Mouse (Mus musculus) urinary bladder, postnatal 25 days (tissue): ENCODE measurements around the gene Wee2.

ENCODE experiments used
- DNase-seq: peaks from one replicate; pipeline ENCODE4 v3.0.0; 2022; ENCODE audit warnings: low spot score

Wee2 gene

DNA sequence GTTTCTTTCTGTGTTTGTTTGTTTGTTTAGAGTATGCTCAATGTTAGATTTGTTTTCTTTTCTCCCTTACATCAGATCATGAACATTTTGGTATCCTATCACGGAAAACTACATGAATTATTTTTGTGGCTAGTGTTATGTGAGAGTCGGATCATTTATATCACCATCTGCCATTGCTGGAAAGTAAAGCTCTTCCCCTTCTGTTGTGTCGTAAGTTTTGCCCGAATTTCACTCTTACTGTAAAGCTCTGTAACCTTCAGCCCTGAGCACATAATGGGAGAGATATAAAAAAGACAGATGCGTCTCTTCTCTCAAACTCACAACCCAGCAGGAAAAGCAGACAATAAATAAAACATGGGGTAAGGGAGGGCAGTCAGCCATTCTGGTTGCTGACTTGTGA lies at the start of gene Wee2:
Wee2 (plus strand) TSS at position 153 of the 400 bp plus-strand sequence.
- DNase-seq, result no peak

DNA sequence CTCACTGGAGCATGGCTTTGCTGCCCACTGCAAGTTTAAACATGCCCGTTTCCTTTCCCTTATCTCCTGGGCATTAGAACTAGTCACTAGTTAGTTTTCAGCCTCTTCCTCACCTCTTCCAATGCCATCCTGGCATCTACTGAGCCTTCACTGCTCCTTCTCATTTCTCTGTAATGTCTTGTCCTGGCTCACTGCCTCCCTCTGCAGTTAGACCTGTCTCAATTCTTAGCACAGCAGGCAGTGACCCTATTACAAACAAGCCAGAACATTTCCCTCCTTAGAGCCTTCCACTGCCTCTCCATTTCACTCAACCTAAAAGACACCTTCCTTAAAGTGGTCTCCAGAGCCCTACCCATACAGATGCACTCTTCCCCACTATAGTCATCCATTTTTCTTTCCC lies 47.9 kb upstream of the Wee2 start:
- no peak for DNase-seq

DNA sequence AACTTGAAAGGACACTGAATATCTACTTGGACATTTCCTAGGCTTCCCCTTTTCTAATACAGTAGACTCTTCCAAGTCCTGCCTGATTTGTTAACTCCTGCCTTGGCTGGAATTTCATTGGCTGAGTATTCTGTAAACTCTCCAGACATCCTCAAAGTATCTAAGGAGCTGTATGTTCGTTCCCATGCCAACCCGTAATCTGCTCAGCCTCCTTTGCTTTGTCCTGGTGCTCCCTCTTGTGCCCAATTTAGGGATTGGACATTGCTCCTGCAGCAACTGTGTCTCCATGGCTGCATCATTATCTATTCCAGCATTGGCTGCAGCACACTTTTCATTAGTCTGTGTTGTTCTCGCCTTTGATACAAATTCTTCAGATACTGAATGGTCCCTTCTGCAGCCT lies 45.7 kb upstream of the Wee2 start:
- DNase-seq, result peak; percentile 19

DNA sequence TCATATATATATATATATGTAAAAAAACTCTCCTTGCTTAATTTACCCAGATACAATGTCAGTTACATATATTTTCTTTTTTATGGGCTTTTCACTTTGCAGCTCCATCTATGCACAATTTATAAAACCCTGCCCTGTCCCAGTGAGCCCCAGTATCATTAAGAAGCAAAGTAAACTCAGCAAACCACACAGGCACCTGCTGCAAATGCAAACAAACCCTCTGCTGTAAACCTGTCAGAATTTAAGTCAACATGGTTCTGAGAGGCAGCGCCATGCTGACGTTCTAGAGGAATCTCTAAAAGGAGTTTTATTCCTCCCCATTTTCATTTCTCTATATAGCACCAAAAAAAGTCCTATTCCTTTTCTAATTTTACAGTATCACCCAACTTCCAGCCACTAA lies 36.9 kb upstream of the Wee2 start:
- DNase-seq, result no peak

DNA sequence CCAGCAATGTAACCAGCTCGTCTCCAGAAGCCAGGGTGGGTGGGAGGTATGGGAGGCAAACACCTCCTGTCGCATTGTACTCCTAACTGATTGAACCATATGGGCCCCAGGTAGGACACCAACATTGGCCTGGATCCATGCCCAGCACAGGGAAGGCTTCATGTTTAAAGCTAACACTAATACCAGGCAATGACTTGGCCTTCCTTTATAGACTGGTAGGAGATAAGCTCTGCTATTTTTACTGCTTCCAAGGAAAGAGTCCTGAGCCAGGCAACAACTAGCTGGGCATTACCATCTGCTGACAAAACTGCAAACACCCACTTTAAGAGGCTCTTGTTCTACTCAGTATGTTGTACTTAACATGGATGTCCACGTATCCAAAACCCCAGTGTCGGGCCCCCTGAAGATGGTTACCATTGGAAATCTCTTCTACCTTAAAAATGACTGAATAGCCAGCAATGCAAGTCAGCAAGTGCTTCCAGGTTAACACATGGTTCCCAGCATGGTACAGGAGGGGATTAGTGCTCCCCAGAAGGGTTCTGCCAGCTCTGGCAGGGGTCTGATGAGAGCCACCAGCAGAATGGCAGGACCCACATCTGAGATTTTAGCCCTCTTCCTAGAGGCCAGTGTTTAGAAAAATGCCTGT lies 35.1 kb upstream of the Wee2 start:
- no peak for DNase-seq

DNA sequence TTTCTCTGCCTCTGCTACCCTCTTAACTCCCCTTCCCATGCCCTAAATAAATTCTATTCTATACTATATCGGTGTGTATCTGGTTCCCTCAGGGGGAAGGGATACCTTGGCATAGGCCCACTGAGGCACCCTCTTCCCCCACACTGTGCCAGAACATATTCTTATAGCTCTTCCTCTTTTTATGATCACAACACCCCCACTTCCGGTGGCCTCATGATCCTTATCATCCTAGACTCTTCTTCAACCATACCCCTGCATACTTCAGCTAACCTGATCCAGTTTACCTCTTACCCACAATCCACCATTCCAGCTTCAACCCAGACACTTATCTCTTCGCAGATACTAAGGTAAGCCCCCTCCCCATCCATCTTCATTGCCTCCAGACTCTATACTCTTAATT lies 27.8 kb upstream of the Wee2 start:
- no peak for DNase-seq

DNA sequence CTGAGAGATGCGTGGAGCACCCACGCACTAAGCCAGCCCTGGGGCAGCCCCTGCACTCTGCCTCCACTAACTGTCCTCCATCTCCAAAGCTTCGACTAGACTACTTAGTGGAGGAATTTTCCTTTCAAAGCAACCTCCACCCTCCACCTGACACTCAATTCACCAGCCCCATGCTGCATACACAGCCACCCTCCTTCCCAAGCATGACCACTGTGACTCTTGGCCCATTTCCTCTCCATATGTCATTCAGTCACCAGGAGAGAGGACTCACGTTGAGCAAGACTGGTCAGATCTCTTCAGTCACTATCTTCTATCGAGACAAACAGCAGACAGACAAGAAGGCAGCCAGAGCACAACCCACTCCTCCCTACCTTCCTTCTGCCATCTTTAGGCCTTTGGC lies 25.8 kb upstream of the Wee2 start:
- DNase-seq, result no peak

DNA sequence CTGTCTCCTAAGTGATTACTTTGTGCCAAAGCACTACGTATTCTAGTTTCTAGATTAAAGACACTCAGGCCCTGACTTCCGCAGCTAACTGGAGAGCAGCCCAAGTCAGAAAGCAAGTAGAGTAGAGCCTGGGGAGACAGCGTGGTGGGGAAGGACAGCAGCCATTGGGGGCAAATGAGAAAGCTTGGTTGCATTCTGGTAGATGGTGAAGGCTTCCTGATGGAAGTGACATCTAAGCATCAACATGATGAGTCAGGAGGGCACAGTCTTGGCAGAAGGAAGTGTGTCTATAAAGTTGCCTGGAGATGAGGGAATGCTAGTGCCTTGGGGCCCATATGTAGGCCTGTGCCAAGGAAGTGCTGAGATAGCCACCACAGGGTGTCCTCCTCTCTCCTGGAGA lies 25.3 kb upstream of the Wee2 start:
- DNase-seq, result no peak

DNA sequence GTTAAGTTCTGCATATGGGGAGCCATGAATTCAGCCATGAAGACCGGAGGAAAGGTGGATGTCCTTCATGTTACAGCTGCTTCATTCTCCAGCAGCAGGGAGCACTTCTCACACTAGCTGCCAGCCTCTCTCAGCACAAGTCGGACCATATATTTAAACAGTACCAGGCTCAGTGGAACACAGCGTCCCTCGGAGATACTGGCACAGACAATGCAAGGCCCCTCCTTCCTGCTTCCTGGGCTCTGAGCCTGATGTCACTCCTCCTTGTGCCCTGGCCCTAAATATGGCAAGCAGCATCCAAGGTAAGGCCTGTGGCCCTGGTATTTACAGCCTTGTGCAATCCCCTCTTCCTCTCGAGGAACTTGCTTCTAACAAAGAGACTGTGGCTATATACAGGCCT lies 23.1 kb upstream of the Wee2 start:
- no peak for DNase-seq

DNA sequence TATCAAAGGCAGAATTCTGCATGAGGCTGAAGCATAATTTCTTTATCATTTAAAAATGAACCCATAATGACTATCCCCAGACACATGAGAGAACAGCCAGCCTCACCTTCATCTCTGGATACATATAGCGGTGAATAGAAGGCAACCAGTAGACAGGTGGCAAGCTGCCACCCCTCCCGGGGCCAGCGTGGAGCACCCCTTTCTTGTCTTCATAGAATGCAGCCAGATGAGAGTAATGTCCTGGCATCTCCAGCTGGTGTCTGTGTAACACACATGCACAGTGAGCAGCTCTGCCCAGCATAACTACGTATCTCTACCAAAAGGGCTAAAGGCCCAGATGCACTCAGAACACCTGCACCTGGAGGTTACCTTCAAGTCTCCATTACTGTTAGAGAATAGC lies 20.5 kb upstream of the Wee2 start:
- no peak for DNase-seq

DNA sequence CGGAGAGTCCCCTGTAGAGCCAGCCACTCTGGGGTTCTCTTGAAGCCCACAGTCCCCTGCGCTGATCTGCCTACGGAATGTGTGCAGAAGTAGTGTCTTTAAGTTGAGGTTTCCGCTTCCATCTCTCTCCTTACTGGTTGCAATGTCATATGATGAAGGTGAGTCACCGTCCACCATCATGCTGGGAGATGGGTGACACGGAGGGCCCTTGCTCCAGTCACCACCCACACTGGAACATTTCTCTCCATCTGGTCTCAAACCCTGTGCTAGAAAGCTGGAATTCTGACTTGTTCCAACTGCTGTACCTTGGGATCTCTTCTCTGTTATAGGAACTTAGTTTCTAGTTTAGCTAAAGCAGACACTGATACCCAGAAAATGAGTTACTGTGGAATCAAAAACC lies 17.8 kb upstream of the Wee2 start:
- no peak for DNase-seq

DNA sequence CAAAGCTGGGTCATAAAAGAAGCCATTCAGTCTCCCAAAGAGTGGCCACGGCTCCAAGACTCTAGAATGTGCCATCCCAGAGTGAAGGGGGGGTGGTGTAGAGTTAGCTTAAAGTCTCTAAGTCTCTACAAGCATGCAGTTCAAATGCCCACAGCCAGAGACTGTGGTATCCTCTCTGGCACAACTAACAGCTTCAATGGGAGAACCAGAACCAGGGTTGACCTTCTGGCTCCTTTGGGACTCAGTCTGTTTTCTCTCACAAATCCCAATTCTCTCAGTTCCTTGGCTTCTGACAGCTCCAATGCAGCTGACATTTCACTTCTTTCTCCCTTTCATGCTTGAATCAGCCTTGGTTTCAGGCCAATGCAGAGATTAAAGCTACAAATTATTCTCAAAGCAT lies 15.9 kb upstream of the Wee2 start:
- DNase-seq, result no peak

DNA sequence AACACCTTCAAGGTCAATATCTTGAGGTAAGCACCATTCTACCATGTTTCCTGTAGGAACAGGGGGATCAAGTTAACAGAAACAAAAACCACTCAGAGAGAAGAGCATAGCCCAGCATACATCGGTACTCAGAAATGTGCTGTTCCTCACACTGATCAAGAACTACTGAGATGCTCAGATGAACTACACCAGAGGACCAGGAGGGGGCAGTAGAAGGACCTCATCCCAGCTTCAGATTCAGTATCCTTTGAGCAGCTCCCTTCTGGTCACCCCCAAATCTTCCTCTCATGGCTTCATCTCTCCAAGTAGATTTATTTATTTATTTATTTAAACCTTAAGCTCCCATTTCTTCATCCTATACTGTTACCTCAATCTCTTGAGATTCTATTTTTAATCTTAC lies 15.1 kb upstream of the Wee2 start:
- DNase-seq, result peak; percentile 36

DNA sequence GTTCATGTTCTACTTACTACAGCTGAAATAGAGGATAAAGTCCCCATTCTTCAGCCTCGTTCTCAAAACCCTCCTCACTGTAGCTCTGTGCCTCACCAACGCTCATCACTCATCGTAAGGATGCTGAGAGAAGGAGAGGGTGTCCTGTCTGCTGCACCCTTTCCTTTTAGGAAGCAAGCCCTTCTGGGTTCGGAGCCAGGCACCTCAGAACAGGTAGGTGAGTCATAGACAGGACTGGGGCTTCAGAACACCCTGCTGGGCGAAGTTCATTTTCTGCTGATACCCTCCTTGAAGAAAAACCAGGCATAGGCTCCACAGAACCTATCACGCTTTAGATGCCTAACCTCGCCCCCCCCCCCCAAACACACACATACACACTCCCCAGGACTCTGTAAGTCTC lies 11.4 kb upstream of the Wee2 start:
- no peak for DNase-seq

DNA sequence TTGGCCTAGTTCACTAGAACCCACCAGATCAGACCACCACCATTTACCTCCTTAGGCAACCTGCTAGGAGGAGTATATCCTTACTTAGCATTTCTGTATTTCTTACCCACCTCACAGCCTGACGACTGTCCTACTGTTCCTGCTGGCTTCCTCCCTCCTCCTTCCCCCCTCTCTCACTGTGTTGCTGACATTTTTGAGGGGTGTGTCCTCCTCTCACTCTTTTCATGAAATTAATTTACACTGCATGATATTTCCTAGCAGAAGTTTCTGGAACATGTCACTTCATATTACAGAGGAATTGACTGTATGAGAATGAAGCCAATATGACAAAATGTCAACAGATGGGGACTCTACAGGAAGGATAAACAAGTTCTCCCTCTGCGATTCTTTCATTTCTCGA lies 10.2 kb upstream of the Wee2 start:
- DNase-seq, result no peak

DNA sequence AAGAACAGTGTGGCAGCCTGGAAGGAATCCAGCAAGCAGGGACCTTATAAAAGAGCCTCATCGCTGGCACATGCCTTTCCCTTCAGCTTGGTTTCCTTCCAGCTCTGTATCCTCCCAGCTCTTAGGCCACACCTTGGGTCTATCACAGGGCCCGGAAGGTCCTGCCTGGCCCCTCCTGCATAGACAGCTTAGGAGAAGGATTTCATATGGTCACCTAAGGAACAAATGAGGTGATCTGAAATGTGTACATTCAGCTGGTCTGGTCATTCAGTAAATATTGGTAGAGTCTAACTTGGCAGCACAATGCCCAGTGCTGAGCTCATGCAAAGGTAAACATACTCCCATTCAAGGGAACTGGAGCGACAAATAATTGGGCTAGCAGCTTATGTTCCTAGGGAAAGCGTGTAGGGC lies 9.4 kb upstream of the Wee2 start:
- no peak for DNase-seq

DNA sequence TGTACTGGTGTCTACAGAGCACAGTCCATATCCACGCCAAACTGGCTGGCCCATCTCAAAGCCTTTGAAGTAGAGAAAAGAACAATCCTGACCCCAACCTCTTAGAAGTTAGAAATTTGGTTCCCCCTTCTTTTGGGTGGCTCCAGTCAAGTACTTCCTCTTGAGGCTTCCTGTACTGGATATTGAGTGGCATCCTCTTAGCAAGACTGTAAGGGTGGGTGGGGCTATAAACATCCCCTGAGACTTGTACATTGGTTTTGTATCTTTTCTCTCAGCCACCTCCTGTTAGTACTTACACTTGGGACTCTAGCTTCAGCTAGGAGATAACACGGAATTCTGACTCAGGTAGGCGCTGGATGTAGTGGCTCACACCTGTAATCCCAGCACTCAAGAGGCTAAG lies 8.6 kb upstream of the Wee2 start:
- DNase-seq, result no peak

DNA sequence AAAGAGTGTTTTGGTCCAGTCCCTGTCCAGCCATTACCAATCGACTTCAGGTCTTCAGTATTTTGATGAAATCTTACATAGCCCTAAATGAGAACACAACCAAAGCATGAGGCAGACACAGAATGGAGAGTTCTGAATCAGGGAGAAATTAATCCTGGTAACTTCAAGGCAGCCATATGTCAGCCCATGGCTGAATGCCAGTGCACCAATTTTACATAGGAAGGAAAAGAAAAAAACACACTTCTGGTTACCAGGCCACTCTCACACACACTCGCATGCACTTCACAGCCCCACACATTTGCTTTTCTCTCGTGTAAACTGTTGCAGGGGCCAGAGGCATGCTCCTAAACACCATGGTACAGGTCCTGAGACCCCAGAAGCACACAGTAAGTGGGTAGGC lies 8.0 kb upstream of the Wee2 start:
- DNase-seq, result no peak

DNA sequence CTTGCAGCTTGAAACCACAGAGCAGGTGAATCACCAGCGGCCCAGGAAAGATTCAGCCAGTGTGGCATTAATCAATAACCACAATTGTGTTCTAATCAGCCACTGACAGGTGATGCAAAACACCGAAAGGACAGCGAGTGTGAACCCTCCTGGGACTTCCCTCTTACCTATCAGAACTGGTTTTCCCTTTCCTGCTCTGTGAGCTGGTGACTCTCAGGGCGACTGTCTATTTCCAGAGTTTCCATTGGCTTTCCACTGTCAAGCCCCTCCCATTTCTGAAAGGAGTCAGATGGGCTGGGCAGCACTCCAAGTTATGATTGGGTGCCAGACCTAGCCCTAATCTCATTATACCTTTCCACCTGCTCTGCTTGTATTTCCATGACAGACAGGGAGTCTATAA lies 7.5 kb upstream of the Wee2 start:
- no peak for DNase-seq

DNA sequence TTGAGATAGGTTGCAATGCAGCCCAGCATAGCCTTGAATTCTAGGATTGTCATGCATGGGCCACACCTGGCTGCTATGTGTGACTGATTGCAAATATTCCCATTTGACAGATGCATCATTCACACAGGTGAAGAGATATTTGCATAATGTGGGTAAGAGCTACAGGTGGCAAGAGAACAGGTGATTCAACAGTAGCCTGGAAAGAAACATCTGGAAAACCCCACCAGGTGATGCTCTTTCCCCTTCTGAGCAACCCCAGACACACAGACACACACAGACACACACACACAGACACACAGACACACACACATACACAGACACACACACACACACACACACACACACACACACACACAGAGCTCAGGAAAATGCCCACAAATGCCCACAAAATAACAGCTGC lies 7.1 kb upstream of the Wee2 start:
- no peak for DNase-seq

DNA sequence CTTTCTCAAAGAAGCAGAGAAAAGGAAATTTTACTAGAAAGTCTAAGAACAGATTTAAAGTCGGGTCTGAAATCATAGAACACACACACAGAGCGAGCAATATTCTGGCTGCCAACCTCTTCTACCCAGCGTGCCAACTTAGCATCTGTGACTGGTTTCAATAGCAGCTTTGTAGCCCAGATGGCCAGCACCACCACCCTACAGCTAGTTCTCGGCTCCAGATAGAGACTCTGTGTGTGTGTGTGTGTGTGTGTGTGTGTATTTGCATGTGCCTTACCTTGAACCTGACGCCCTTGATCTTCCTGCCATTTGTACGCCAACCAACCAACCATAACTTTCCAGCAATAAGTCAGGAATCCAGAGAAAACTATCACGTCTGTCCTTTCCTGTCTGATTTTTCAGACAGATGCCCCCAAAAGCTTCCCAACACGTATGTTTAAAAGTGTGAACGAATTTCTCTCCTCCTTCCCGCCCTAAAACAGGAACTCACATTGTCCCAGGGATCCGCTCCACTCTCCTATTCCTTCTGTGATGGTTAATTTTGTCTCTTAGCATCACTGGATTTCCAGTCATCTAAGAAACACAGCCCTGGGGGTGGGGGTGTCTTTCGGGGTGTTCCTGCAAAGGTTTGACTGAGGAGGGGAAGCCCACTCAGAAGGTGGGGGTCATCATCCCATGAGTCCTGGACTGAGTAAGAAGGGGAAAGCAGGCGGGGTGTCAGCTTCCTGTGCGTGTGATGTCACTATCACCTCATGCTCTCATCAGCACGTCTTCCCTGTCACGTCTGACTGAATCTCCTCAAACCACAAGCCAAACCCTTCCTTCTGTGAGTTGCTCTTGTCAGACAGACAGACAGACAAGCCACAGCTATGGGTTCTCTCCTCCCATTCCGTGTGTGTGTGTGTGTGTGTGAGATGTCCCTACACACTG lies 6.3 kb upstream of the Wee2 start:
- no peak for DNase-seq

DNA sequence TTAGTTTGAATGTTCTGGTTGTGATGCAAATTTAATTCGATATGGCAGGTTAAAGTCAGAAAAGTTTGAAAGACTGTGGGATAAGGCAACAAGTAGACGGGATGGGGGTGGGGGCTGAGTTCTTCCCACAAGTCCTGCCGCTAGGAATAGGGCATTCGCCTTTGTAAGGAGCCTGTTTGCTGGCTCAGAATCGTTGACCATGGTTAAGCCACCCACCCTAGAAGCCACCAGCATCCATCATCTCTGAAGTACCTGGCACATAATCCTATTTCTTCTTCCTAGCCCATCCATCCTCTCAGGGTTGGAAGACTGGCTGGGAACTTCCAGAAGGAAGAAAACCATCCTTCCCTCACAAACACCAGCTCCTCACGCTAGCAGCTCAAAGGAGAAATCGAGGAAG lies 4.2 kb upstream of the Wee2 start:
- DNase-seq, result no peak

DNA sequence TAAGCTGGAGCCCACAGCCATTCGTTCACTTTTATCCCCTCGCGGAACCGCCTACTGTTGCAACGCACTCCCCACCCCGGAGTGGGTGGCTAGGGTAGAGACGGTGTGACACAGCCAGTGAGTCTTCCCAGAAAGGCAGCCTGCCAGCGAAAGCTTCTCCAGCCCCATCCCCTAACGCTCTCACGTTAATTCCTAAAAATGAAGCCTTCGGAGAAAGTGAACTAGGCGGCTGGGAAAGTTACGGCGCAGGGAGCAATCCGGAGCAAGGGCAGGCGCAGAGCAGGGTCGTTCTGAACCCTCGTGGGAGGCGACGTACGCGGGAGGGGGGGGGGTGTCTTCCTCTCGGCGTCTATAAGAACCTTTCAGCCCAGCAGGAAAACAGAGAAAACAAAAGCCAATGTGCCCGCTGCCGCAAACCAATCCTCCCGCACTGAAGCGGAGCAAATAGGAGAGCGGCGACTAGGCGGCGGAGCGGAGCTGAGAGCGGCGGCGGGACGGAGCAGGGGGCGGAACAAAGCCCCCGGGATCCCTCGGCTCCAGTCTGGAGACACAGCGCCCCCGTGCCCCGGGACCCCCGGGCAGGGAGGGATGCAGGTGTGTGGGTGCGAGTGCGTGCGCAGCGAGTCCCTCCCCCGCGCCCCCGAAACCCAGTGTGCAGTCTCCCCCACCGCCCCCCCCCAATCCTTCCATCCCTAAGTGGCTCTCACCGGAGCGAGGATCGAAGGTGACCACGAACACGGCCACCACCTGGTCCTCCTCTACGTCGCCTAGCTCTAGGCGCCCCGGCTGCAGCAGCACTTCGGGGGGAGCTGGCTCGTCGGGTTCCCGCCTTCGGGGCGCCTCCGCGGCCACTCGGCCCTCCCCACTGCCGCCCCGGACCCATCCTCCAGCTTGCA lies 3.5 kb upstream of the Wee2 start:
- DNase-seq, result peak; percentile 31
